Mouse (Mus musculus) retina, postnatal 1 day (tissue): ENCODE measurements at regions not wholly inside any gene's neighbourhood (a gene's known extent, or its start where the extent isn't known, plus 50 kb on each side); places are given as distances from the start of the nearest gene placed in this dataset.
"Not testable (repeated sequence)": the region's sequence is repeated elsewhere in the genome, so short reads cannot be mapped to it uniquely, and the experiment has no call there.

Experiments used
- DNase-seq: peaks from one replicate; pipeline ENCODE4 v3.0.0-alpha.2; 2012

DNA sequence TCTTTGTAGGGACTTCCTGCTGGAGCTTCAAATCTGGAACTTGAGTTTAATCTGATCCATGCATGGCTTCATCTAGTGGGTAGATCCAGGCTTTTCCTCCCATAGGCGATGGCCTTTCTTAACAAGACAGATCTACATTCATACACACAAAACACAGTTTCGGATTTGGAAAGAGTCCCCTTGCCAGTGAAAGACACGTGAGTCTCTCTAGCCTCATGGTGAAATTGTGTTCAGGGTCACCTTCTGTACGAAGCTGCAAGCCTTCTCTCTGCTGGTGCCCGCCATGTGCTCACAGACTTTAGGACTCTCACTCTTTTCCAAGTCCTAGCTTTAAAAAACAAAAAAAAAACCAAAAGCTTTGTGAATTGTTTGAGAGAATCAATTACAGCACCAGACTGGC is 51.4 kb upstream of the Dlx2 start:
- no peak for DNase-seq

DNA sequence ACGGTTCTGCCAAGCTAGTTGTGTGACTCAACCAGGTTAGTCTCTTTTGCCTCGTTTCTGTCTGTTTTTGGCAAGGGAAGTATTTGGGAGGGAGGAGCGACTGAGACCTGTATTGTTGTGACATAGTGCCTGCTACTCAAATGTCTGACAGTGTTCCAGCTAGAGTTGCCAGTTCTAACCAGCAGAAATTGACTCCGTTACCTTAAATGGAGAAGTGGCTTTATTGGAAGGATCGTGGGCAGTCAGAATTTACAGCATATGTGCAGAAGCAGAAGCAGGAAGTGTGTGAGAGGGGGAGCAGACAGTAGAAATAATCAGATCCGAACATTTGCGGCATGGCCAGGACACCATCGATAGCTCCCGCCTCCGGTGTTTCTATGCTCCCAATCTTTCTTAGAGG is 51.8 kb upstream of the Dlx2 start:
- DNase-seq = no peak

DNA sequence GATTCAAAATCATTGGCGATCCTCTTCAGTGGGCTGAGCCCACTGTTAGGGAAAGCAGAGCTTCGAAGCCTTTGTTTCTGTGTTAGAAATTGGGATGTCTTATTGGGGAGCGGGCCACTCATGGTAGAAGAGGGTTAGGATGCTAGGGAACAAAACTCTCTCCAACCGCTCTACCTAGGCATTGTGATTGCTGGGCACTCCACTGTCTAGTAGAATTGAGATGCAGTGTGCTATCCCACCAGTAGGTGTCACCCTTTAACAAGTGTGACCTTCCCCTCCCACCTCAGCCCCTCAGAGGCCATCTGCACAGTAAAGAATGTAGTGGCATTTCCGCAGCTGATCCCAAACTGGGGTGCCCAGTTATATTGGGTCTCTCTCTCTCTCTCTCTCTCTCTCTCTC is 52.2 kb upstream of the Dlx2 start:
- peak; percentile 91 for DNase-seq

DNA sequence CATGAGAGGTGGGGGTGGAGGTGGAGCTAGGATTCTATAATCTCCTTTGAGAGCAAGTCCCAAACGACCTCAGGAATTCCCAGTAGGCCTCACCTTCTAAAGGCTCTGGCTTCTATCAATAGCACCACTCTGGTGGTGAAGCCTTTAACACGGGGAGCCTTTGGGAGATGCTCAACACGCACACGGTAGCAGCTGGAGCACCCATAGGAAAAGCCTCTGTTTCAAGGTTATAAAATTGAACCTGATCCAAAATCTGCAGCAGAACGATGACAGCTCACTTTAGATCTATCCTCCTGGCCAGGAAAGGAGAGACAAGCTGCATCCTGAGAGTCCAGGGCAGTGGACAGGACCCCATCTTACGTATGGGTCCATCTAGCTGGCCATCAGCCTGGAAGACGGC is 53.7 kb upstream of the Dlx2 start:
- no peak for DNase-seq

DNA sequence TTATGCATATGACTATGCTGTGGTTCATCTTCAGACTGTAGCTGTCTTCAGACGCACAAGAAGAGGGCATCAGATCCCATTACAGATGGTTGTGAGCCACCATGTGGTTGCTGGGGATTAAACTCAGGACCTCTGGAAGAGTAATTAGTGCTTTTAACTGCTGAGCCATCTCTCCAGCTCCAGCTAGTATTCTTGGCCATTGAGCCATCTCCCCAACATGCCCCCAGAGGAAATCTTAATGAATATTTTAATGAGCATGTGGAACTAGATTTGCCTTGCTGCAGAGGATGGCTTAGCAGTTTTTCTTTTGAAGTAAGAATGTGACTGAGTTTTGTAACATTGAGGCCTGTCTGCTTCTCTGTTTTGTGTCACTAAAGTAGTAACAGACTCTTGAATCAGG is 54.4 kb upstream of the Dlx2 start:
- DNase-seq = peak; percentile 42

DNA sequence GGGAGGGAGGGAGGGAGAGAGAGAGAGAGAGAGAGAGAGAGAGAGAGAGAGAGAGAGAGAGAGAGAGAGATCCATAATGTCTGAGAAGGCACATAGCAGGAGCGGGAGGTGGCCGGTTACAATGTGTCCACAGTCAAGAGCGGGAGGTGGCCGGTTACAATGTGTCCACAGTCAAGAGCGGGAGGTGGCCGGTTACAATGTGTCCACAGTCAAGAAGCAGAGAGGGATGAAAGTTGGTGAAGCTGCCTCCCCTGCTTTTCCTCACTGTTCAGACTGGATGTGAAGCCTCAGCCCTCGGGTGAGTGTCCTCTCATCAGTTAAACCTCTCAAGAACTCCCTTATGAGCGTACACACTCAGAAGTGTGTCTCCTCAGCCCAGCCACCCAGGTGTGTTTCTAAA is 57.2 kb upstream of the Dlx2 start:
- not testable (repeated sequence) for DNase-seq

DNA sequence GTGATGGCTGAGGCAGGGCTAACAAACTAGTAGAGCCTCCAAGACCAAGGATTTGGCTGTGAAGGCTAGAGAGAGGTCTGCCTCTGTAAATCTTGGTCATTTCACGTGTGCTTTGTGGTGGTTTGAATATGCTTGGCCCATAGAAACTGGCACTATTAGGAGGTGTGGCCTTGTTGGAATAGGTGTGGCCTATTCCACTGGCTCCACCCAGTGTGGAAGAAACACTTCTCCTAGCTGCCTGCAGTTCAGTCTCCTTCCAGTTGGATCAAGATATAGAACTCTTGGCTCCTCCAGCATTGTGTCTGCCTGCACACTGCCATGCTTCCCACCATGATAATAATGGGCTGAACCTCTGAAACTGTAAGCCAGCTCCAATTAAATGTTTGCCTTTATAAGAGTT is 59.1 kb upstream of the Dlx2 start:
- no peak for DNase-seq

DNA sequence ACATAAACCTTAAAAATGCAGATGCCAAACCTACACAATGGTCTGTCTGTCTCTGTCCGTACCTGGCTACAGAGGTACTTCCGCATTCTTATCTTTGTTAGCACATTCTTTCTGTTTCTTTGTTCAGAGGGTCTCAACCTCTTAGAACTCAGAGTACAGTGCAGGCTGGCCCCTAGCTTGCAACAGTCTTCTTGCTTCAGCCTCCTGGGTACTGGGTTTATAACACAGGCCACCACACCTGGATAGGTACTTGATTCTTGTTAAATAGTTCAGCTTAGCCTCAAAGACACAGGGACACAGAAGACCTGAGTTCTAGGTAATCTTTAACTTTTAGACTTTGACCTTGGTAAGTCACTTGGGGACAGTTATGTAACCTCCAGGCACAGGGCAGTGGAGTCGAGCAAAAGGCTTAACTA is 60.5 kb upstream of the Dlx2 start:
- DNase-seq = no peak

DNA sequence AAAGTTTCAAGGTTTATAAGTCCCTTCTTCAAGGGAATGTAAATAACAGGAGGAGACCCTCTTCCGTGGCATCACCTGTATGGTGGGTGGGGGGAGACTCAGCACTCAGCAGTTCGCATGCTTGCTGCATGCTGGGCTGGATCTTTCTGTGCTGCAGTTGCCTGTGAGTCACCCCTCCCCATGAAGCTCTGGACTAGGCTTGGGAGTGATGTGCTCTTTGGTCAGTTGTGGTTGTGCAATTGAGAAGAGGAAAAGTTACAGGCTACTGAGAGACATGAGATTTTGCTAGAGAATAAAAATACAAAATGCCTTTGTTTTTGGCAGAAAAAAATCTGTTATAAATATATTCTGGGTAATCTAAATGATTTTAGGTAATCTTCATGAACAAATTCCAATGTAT is 66.7 kb upstream of the Dlx2 start:
- DNase-seq = no peak

DNA sequence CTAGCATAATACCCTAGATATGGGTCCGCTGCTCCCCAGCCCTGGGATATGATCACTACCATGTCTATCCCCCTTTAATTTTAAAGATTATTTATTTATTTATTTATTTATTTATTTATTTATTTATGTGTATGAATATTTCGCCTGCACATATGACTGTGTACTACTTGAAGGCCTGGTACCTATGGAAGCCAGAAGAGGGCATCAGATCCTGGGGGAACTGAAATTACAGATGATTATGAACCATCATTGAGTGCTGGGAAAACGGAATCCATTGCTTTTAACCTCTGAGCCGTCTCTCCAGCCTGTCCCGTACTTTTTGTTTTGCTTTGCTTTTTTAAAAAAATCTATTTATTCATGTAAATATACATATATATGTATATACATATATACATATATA is 70.0 kb upstream of the Dlx2 start:
- no peak for DNase-seq

DNA sequence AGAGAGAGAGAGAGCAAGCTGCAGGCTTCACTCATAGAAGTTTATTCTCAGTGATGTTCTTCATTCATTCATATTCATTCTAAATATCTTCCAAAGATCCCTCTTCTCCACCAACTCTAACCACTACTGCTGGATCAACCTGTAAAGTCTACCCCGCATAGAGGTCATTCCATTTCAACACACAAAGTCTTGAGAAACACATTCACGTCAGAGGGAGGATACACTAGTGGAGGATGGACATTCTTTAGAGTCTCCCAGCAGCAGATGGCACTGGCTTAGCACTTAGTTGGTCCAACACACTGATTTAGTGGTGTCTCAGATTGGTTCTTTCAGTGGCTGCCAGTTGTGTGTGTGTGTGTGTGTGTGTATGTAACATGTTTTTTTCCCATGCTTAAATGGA is 74.9 kb upstream of the Dlx2 start:
- no peak for DNase-seq

DNA sequence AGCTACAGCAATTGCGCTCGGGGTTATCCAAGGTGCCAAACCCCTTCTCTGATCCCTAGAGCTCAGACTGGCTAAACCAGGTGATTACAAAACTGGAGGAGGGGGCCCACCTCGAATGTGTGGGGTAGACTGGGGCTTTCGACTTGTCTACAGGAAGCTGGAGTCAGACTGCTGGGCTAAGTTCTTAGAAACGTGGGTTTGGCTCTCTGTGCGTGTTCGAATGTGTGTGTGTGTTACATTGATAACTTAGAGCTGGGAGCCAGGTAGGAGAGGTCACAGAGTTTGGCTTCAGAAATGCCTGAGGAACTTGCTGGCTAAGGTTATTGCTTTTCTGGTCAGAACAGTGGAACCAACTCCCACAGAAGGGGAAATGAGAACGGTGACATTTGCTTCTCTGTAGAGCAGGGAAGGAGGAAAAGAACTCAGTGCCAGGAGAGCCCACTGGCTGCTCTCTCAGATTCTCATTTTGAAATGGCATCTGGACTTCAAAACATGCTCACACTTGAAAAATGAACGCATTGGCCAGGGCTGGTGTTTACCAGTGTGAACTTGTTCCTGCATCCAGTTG is 76.1 kb upstream of the Dlx2 start:
- DNase-seq = no peak

DNA sequence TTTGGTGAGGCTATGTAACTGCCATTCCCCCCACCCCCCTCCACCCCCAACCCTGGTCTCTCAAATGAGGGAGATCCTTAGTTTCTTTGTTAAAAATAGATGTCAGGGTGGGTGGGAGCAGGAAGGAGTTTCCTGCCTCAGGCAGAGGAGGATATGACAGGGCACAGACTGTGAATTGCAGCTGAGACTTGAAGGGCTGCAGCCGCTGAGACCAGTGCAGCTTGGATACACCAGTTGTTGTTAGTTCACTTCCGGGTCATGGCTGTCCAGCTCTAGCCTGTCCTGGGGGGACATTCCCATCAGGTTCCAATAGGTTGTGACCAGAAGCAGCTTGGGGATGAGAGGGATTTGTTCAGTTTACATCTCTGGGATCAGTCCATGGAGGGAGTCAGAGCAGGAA is 76.6 kb upstream of the Dlx2 start:
- DNase-seq = no peak

DNA sequence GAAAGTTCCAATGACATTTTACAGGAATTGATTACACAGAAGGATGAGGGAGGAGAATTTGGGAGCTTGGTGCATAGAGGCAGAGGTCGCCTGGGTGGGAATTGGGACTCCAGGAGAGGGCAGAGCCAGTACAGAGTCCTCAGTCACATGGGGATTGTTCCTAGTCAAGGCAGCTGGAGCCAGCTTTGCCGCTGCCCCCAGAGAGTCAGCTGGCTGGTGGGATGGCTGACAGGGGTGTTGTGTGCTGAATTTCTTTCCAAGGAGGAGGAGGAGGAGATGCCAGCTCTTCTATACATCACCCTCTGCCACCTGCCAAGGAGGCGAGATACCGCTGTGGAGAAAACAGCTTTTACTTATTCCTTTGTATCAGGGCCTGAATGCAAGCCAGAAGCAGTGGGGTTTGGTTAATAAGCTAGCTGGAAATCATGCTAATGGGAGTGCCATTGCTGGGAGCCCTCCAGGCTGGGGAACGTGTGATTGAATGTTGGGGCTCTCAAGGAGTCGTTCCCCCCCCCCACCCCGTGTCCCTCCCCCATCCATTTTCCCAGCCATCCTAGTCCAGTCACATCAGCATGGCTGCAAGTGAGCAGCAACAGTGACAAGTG is 78.8 kb upstream of the Dlx2 start:
- no peak for DNase-seq

DNA sequence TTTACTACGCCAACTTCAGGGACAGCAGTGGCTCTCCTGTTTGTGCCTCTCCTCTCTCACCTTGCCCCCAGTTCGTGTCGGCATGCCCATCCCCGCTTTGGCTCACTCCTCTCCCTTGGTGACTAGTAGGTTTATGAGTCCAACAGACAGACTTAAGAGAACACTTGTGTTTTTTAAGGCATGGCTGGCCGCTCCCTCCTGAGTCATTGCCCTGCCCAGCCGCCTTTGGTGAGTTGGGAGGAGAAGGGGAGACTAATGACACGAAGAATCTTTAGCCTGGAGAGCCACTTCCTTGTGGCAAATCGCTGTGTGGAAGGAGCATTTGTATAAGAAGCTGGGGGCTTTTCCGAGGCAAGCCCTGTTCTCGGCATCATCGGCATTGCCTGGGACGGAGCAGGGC is 79.8 kb upstream of the Dlx2 start:
- no peak for DNase-seq

DNA sequence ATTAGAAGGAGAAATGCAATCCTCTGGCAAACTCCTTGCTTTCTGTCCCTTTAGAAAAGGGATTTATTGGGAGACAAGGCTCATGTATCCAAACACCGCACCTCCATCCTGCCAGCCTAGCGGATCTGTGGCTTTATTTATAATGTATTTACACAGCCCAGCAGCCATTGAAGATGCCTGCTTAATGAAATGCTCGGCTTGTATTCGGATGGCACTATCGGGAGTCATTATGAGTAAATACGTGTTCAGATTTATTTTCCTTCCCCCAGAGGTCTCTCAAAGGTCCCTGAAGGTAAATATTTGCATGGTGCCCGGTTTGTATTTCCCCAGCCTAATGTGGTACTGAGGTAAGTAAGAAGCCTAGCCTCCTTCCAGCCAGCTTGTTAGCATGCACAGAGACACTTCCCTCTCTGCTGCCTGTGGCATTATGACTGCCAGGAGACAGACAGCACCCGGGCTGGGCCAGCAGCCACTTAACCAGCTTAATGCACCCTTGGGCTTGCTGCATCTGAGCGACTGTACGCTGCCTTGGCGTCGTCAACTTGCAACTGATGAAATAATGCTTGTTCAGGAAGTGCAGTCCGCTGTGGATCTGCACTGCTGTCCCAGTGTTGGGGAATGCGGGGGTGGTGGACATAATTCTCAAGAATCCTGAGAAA is 80.7 kb upstream of the Dlx2 start:
- peak; percentile 34 for DNase-seq

DNA sequence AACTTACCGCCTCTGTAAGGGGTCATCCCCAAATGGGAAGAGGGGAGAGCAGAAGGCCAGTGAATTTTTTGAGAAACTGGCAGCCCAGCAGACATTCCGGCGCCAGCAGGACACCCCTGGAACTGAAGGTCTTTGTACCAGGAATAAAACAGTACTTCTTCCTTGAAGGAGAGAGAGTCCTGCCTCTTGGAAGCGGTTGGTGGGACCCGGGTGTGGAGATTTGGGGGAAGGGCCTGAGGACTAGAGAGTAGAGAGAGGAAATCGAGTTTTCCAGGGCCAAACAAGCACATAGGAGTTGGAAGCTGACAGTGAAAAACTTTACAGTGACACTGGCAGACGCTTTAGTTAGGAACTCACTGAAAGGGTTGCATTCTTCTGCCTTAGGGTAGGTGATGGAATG is 82.3 kb upstream of the Dlx2 start:
- peak; percentile 25 for DNase-seq

DNA sequence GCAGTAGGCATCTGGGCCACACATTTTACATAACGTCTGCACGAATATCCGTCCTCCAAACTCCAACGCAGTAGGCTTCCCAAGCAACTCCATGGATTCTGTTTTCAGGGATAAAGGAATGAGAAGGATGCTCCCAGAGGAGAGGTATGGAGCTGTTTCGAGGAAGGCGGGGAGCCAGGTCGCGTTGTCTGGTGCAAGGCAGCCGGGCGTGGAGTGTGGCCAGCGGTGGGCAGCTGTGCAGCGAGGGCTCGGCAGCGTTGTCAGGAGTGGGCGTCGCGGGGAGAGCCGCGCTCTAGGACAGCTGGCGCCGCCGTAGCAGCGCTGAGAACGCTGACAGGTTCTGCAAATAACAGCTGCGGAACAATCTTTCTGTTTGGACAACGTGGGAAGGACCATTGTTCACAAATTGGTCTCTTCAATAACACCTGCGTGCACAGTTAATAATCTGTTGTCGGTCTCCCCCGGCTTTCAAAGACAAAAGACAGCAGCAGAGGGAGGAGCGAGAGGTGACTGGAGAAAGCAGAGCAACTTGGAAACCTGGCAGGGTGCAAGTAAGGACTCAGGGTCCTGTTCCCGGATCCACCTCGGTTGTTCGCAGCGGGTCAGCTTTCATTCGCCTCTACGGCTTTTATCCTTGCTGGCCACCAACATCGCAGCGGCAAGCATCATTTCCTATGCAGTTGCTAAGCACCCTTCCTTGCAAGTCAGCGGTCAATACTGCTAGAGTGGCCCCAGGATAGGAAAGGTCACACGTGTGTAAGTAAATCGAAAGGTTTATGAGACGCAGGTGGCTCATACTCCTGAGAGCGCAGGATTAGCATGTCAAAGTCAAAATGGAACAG is 83.0 kb upstream of the Dlx2 start:
- peak; percentile 62 for DNase-seq

DNA sequence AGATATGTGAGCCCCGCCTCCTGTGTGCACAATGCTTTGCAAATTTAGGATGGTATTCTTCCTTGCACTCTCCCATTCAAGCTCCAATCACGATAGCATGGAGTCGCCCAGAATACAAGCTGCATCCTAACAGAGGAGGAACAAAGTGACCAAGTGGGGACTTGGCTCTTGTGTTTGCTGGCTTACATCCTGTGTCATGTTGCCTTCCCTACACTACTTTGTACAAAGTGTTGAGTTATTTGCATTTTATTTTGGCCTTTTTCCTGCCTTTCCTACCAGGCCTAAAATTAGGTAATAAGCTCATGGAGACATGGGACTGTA is 83.5 kb upstream of the Dlx2 start:
- DNase-seq = no peak

DNA sequence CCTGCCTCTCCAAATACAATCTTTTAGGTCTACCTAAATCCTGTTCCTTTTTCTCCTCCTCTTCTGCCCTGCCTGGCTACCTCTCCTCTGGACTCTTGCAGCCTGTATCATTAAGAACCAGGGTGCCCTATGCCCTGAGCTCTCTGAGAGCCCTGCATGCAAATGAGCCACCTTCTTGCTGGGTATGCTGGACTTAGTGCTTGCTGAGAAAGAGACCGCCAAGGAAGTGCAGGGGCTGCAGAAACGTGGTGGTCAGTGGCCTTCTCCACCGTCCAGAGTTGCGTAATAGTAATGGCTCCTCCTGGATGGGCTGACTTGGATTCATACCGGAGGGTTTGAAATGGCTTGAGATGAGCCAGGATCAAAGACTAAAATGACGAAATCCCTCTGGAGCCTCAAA is 86.9 kb upstream of the Dlx2 start:
- DNase-seq = no peak

DNA sequence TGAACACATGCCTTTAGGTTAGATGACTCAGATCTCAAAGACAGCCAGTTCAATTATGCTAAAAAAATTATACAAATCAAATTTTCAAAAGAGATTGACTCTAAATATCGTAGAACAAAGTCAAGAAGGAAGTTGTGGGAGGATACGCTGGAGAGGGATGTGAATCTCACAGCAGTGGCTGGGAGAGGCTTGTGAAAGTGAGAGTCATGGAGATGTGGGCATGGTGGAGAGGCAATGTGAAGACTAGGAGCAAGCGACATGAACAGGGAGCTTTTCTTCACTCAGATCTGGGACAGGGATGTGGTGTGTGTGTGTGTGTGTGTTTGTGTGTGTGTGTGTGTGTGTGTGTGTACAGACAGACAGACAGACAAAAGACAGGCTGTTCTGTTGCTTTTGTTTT is 87.9 kb upstream of the Dlx2 start:
- DNase-seq = no peak

DNA sequence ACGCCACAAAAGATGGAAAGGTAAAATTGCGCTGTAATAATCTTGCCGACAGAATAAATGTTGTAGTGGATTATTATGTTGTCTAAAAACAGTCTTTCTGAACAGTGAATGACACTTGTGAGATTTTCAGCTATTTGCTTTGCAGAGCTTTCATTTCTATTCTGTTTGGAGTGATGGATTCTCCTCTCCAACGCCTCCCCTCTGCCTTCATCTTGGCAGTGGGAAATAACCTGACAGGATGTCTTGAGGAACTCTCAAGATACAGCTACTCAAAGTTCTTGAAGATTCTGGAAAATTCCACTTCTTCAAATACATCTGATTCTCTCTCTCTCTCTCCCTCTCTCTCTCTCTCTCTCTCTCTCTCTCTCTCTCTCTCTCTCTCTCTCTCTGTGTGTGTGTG is 89.6 kb upstream of the Dlx2 start:
- DNase-seq = no peak

DNA sequence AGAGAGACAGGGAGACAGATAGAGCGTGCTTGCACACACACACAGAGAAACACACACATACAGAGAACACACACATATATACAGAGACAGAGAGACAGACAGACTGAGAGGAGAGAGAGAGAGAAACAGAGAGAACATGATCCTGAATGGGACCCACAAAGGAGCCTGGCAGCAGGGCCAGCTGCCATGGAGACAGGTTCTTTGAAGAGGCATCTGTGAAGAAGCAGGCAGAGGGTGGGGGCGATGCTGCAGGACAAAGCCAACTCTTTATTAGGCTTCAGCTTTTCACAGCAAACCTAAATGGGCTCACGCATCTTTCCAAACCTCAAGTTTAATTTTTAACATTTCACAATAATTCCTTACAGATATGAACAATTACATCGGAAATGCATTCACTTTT is 90.0 kb upstream of the Dlx2 start:
- peak; percentile 55 for DNase-seq

DNA sequence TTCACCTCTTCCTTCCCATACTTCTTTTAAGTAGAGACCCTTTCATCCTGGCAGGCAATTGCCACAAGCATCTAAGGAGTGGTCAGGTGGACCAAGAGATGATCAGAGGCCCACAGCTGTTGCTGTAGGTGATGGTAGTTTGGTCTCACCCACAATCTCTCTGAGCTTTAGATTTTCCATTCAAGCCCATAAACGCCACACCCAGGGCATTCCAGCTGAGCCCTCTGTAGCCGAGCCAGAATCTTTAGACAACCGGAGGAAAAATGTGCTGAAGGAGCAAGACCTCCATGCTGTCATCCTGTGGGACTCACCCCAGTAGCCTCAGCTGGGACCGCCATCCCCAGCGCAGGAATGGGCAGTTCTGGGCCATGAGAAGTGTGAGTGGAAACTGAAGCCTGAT is 93.7 kb upstream of the Dlx2 start:
- no peak for DNase-seq
